Mouse (Mus musculus): ENCODE measurements around the gene Opcml.
A peak's percentile ranks its signal among the peaks of the same experiment; 100 is the strongest.

The Opcml gene

GRCm38 (mm10) chr9:28617666-28618065, 827.1 kb downstream of the Opcml start:
- DNase-seq (ENCODE audit: low spot score in 2 of 2) = no peak

GRCm38 (mm10) chr9:28618186-28618892, 827.8 kb downstream of the Opcml start:
- DNase-seq (ENCODE audit: low spot score in 2 of 2) = no peak

- no peak for DNase-seq (ENCODE audit: low spot score in 2 of 2)
Measured at GRCm38 (mm10) chr9:28621939-28622338, 831.4 kb downstream of the Opcml start.

- DNase-seq (ENCODE audit: low spot score in 2 of 2) = no peak
Measured at GRCm38 (mm10) chr9:28624870-28625269, 834.3 kb downstream of the Opcml start.

GRCm38 (mm10) chr9:28642766-28643165, 852.2 kb downstream of the Opcml start:
- DNase-seq (ENCODE audit: low spot score in 2 of 2) = no peak

- no peak for DNase-seq (ENCODE audit: low spot score in 2 of 2)
Measured at GRCm38 (mm10) chr9:28644063-28644462, 853.5 kb downstream of the Opcml start.

- peak in 1 of 2 experiments; percentile 34 for DNase-seq (ENCODE audit: low spot score in 2 of 2)
Measured at GRCm38 (mm10) chr9:28650089-28650488, 859.5 kb downstream of the Opcml start.

- DNase-seq (ENCODE audit: low spot score in 2 of 2) = no peak
Measured at GRCm38 (mm10) chr9:28659996-28660395, 869.4 kb downstream of the Opcml start.

GRCm38 (mm10) chr9:28662882-28663281, 872.3 kb downstream of the Opcml start:
- DNase-seq (ENCODE audit: low spot score in 2 of 2) = peak; percentile 74 to 87

- no peak for DNase-seq (ENCODE audit: low spot score in 2 of 2)
Measured at GRCm38 (mm10) chr9:28680309-28680708, 889.7 kb downstream of the Opcml start.

GRCm38 (mm10) chr9:28681252-28682037, 890.9 kb downstream of the Opcml start:
- DNase-seq (ENCODE audit: low spot score in 2 of 2) = no peak

- DNase-seq (ENCODE audit: low spot score in 2 of 2) = no peak
Measured at GRCm38 (mm10) chr9:28683951-28684470, 893.4 kb downstream of the Opcml start.

- no peak for DNase-seq (ENCODE audit: low spot score in 2 of 2)
Measured at GRCm38 (mm10) chr9:28686942-28687611, 896.5 kb downstream of the Opcml start.

GRCm38 (mm10) chr9:28690134-28690533, 899.6 kb downstream of the Opcml start:
- no peak for DNase-seq (ENCODE audit: low spot score in 2 of 2)

- no peak for DNase-seq (ENCODE audit: low spot score in 2 of 2)
Measured at GRCm38 (mm10) chr9:28705796-28706195, 915.2 kb downstream of the Opcml start.

- no peak for DNase-seq (ENCODE audit: low spot score in 2 of 2)
Measured at GRCm38 (mm10) chr9:28714544-28714943, 924.0 kb downstream of the Opcml start.

GRCm38 (mm10) chr9:28720186-28720585, 929.6 kb downstream of the Opcml start:
- DNase-seq (ENCODE audit: low spot score in 2 of 2) = no peak

GRCm38 (mm10) chr9:28731811-28732602, 941.4 kb downstream of the Opcml start:
- DNase-seq (ENCODE audit: low spot score in 2 of 2) = no peak

- DNase-seq (ENCODE audit: low spot score in 2 of 2) = no peak
Measured at GRCm38 (mm10) chr9:28737955-28738354, 947.4 kb downstream of the Opcml start.

- DNase-seq (ENCODE audit: low spot score in 2 of 2) = peak; percentile 45 to 70
Measured at GRCm38 (mm10) chr9:28738451-28738860, 947.9 kb downstream of the Opcml start.

- no peak for DNase-seq (ENCODE audit: low spot score in 2 of 2)
Measured at GRCm38 (mm10) chr9:28744771-28745170, 954.2 kb downstream of the Opcml start.

All from right cerebral cortex, postnatal 10 days (tissue).